Mouse (Mus musculus) lung, postnatal 0 days (tissue): Measurements from ENCODE around the gene Usp20.

Source experiments
- CTCF ChIP-seq: IDR thresholded peaks from 2 replicates; pipeline ENCODE4 v1.5.1; 2016; ENCODE audit warnings: antibody characterized with exemption, mild to moderate bottlenecking
- EP300 ChIP-seq: IDR thresholded peaks from 2 replicates; pipeline ENCODE4 v1.6.1; 2016; ENCODE audit warnings: antibody characterized with exemption, mild to moderate bottlenecking, control low read depth

GRCm38 (mm10) chr2:30936808-30937207, 45.3 kb upstream of the Usp20 start:
- no peak for TF ChIP-seq CTCF
- no peak for TF ChIP-seq EP300
